Mouse (Mus musculus) layer of hippocampus, adult 9-10 months (tissue): ENCODE data around the gene Gnpat.
"Not testable (repeated sequence)": the region's sequence is repeated elsewhere in the genome, so short reads cannot be mapped to it uniquely, and the experiment has no call there.

ENCODE experiments used
- DNase-seq: peaks from one replicate; pipeline ENCODE4 v3.0.0; 2022; ENCODE audit warnings: low spot score

Gnpat gene

GRCm38 (mm10) chr8:124862321-124863162 lies at the start of gene Gnpat, which contains the start of gene 2810004N23Rik:
Gene Gnpat, plus strand, starts transcription at chr8:124863033.
Gene 2810004N23Rik, minus strand, starts transcription at chr8:124863120.
- peak; percentile 82 for DNase-seq

DNA sequence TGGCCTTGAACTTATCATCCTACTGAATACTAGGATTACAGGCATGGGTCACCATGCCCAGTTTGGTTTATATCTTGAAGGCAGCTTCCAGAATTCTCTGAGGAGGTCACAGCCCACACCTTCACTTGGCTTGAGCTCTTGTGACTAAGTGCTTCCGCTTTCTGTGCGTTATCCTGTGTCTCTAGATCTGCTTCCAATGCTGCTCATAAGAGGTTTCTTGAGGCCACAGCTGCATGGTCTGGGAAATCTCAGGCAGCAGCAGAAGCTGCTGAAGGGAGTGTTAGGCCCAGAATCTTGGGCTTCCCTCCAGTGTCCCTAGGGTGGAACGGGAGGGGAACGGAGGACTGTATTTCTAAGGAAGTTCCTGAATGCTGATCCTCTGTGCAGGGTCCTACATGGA lies 49.5 kb upstream of the Gnpat start:
- DNase-seq: no peak

DNA sequence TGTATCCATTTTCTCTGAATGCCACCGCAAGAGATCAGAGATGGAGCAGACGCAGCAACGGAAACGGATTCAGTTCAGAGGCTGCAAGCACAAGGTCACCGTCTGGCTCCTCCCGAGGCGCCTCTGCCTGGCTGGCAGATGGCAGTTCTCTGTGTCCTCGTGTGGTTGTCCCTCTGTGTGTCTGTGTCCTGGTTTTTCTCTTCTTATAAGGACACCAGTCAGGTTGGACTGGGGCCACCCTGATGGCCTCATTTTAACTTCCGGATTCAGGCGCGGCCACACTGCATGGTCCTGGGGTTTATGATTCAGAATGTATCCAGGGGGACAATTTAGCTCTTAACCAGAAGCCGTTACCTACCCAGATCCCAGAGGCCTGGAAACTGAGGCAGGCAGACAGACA lies 47.0 kb upstream of the Gnpat start:
- DNase-seq: no peak

DNA sequence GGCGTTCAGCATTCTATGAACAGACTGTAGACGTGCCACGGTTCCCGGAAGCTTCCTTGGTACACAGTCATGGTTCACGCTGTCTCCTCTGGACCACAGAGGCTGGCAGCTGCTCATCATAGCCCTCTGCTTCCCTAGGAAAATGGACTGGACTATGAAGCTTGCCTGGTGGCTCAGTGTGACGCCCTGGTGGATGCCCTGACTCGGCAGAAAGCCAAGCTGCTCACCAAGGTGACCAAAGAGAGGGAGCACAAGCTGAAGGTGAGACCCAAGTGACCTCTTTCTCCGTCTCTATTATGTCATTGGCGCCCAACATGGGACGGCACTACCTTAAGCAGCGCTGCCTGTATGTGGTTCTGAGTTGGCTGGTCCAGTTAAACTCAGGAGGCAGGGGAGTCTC lies 46.0 kb upstream of the Gnpat start:
- DNase-seq: no peak

DNA sequence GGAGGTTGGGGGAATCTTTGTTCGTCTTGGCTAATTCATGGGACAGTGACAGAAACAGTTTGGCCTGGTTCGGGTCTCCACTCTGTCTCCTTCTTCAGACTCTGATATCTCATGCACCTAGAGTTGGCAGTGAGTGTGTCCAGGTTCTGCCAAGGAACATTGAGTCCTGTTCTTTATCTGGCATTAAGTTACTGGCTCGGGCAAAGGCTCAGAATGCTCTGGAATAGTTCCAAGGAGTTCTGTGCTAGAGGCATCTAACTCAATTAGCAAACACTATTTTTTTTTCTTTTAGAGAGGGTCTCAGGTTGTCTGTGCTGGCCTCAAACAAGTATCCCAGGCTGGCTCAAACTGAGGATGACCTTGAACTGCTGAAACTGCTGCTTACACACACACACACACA lies 45.5 kb upstream of the Gnpat start:
- DNase-seq: no peak

- no peak for DNase-seq
Measured at GRCm38 (mm10) chr8:124819612-124820115, 43.2 kb upstream of the Gnpat start.

- DNase-seq: no peak
Measured at GRCm38 (mm10) chr8:124820125-124820524, 42.7 kb upstream of the Gnpat start.

GRCm38 (mm10) chr8:124823497-124823896 lies 39.3 kb upstream of the Gnpat start:
- DNase-seq: no peak

DNA sequence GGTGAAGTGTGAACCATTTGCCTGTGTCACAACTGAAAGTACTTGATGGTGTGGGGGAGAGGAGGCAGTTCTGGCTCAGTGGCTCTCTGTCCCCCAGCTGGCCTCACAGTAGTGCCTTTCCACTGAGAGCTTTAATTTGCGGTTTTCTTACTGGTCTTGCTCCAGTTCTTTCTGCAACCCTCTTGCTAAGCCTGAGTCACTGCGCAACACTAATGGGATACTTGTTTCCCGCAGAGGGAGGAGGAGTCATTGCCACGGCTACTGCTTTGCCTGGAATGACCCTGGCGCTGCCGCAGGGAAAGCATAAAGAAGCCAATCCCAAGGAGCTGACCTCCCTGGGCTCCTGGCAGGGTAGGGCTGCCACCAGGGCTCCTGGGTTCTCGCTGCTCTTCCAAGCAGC lies 36.2 kb upstream of the Gnpat start:
- no peak for DNase-seq

DNA sequence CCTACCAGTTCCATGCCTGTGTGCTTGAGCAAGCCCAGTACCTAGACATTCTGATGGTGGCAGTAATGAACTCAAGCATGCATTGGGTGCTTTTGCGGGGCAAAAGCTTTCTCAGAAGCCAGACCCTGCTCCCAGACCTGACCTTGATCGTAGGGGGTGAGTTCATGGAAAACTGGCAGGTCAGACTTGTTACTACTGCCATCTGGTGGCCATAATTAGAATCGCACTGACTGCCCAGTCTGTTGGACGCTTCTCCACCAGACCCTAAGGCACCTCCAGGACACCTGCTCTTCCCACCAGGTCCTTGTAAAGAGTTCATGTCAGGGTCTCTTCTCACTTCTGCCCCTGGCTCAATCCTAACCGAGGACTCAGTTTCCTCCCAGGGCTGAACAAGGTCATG lies 35.4 kb upstream of the Gnpat start:
- DNase-seq: peak; percentile 30

DNA sequence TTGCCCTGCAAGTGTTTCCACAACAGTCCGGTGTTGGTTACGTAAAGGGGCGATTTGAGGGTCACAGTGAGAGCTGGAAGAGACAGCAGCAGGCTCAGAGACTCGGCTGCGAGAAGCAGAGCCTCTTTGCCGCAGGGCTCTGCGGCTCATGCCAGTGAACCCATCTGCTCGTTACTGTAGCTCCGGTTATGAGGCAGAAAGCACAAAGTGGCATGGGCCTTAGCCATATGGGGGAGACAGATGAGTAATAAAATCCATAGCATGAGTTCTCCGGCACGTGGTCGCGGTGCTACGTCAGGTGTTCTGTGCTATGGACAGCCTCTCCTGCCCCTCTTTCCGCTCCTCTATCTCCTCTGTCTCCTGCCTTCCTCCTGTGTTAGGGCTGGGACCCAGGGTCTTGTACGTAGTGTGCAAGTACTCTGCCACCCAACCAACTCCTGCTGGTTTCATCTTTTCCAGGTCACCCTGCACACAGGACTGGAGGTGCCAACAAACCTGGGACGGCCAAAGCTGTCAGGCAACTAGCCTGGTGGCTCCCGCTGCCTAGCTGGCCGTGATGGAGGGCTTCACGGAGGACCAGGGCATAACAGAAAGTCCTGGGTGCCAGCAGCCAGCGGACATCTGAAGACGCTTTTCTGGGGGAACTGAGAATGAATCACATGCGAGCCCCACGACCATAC lies 34.1 kb upstream of the Gnpat start:
- no peak for DNase-seq

- no peak for DNase-seq
Measured at GRCm38 (mm10) chr8:124830050-124830449, 32.8 kb upstream of the Gnpat start.

- no peak for DNase-seq
Measured at GRCm38 (mm10) chr8:124831531-124831930, 31.3 kb upstream of the Gnpat start.

DNA sequence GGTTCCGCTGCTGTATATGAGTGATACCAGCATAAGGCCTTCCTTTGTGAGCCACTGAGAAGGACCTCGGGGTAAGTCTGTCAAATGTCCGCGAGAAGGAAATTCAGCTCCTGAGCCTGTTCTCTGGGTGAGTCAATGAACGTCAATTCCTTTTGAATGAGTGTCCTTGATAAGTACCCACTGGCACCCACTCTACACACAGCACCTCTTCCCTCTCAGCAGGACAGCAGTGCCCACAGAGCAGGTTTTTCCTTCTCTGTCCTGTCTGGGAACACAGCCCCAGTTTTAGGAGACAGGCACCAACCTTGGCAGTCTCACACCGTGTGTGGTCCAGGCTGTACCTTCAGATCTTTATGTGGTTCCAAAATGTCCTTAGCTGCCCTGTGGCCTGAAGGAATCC lies 30.9 kb upstream of the Gnpat start:
- no peak for DNase-seq

DNA sequence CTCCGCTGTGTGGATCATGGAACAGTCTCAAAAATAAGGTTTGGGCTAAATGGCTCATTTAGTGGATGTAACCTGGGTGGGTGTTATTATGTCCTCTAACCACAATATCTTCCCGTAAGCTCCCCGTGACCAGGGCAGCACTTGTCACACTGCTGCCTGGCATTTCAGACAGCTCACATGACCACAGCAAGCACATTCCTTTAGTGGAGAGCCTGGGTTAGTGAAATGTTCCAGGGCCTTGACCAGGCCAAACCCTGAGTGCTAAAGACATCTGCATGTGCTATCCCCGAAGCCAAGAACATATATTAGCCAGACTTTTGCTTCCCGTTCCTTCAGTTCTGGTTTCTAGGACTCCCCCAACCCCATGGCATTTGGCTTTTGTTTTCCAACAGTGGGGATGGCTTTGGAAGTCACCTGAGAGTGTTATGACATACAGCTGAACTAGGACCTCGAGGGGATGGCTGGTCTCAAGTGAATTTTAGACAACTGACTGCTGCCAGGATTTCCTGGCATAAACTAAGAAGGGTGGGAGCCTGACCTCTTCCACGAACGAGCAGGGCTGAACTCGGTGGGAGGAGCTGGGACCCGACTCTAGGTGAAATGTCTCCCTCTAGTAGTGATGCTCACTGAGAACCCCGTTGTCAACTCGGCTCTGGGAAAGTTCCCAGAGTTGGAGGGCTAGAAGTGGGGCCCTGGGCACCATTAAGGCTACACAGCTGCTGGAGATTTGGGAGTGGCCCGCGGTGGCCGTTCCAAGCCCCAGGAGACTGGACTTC lies 29.2 kb upstream of the Gnpat start:
- no peak for DNase-seq

DNA sequence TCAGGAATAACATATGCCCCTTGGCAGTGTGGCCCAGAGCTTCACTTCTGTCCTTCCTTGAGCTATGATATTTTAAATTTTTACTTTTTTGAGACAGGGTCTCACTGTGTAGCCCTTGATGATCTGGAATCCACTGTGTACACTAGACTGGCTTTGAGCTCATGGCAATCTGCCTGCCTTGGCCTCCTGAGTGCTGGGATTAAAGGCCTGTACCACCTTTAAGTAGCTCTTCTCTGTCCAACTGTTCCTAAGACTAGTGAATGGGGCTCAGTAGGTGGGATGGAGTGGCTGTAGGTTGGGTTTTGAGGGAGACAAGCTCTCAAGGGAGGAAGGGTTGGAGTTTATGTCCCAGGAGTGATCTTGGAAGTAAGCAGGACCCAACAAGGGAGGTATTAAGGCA lies 27.0 kb upstream of the Gnpat start:
- no peak for DNase-seq

DNA sequence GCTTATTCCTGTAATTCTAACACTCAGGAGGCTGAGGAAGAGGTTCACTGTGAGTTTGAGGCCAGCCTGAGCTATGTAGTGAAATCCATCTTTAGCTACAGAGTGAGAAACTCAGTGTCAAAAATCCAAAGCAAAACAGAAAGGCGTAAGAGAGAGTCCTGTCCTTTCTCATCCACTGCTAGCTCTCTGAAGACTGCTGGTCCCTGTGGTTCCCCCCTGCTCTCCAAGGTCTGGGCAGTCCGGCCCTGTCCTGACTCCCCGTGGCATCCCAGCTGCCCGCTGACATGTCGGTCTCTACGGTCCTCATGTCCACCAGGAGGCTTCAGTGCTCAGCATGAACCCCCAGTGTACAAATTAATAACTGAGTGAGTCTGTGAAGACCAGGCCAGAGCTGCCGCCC lies 26.6 kb upstream of the Gnpat start:
- DNase-seq: no peak

DNA sequence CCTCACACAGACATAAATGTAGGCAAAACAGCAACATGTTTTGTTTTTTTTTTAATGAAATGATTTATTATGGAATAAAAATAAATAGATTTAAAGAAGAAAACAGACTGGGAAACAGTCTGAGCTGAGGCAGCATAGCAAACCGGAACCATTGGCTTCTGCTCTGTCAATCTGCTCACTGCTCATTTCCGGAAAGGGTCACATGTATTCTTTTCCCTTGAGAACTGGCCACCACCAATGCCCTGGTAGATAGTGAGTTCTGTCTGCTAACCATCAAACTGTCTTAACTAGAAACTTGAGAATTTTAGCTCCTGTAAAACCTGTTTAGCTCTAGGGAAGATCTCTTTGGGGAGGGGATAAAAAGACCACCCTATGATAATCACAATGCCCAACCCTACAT lies 25.9 kb upstream of the Gnpat start:
- DNase-seq: no peak

- DNase-seq: no peak
Measured at GRCm38 (mm10) chr8:124837956-124838355, 24.9 kb upstream of the Gnpat start.

DNA sequence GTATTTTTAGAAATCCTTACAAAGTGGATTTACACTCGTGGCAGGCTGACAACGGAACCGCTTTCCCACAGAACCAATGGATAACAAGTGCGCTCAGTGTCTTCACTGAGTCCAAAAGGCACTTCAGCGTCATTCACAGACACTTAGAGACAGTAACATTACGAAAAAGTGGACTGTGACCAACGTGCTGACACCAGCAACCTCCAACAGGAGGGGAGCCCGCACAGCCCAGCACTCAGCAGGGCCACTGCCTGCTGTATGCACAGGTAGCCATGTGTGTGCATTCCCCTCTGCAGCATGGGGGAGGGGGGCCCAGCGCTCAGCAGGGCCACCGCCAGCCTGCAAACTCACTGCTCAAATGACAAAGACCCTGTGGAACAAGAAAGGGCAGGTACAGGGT lies 23.5 kb upstream of the Gnpat start:
- no peak for DNase-seq

DNA sequence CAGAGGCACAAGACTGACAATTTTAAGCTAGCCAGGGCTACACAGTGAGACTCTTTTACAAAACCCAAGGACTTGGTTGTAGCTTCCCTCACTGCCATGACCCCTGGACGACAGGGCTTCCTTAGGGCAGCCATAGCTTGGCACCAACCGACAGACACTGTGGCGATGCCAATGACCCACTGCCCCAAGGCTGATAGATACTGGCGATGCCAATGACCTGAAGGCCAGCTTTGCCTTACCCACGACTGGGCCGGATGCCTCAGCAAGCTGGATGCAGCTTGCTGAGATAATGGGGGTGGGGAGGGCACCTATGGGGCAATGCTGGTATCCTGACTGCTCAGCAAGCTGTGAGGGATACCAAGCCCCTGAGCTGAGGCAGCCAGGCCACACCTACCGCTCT lies 21.9 kb upstream of the Gnpat start:
- DNase-seq: no peak

DNA sequence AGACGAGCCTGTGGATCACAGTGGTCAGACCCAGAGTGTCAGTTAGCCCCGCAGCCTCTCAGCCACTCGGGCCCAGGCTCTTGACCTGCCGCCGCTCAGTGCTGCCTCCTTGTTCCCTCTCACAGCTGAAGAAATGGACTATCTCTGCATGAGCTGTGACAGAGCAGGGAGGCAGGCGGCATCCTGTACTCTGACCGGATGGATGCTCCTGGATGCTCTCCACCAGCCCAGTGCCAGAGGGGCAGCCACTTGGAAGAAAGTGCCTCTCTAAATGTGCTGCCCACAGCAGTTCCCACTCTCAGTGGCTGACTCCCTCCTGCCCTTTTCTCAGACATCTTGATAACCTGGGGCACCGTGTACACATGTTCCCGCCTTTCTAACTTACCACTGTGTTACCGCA lies 21.1 kb upstream of the Gnpat start:
- DNase-seq: no peak

DNA sequence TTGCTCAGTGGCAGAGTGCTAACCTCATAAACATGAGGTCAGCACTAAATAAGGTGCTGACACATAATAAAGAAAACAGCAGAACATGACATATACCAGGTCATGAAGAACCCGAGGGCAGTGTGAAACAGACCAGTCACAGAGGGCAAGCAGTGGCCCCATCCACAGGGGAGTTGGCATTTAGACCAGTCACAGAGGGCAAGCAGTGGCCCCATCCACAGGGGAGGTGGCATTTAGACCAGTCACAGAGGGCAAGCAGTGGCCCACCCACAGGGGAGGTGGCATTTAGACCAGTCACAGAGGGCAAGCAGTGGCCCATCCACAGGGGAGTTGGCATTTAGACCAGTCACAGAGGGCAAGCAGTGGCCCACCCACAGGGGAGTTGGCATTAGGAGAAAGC lies 19.9 kb upstream of the Gnpat start:
- DNase-seq: not testable (repeated sequence)
